Mouse (Mus musculus) bone marrow, adult 2 months (tissue): ENCODE measurements around the gene Vstm5.

ENCODE experiments used
- CTCF ChIP-seq: fragments of 200-500 bp; IDR thresholded peaks from 2 replicates; pipeline ENCODE4 v1.5.1; 2011; ENCODE audit warnings: low read length, control low read depth; ENCODE audit not compliant: control insufficient read depth, insufficient read depth
- POLR2A ChIP-seq: fragments of 200-500 bp; IDR thresholded peaks from 2 replicates; pipeline ENCODE4 v1.6.1; 2011; ENCODE audit warnings: low read depth, mild to moderate bottlenecking, control low read depth, low read length, borderline replicate concordance; ENCODE audit not compliant: control insufficient read depth

DNA sequence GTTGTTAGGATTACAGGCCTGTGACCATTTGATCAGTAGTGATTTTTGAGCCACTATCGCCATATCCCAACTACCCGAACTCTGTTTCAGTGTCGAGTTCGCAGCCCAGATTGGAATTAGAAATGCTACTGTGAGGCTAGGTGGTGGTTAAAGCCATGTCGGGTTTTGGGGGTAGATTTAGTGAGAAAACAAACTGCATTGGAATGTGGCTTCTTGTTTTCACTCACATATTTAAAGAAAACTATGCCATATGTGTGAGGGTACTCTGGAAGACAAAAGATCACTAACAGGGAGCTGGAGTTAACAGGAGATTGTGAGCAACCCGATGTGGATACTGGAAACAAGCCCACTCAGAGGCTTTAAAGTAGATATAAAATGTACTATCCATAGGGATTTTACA lies 68.4 kb downstream of the Vstm5 start:
- TF ChIP-seq CTCF (no peak), POLR2A (no peak)
